Mouse (Mus musculus) testis, adult 2 months (tissue): ENCODE measurements at regions not wholly inside any gene's neighbourhood (a gene's known extent, or its start where the extent isn't known, plus 50 kb on each side); places are given as distances from the start of the nearest gene placed in this dataset.

Source experiments
- CTCF ChIP-seq: fragments of 200-500 bp; IDR thresholded peaks from 2 replicates; pipeline ENCODE4 v1.5.1; 2012; ENCODE audit warnings: low read depth, mild to moderate bottlenecking, inconsistent platforms, low read length, moderate library complexity; ENCODE audit not compliant: control insufficient read depth, insufficient read depth, insufficient replicate concordance
- POLR2A ChIP-seq: fragments of 200-500 bp; IDR thresholded peaks from 2 replicates; pipeline ENCODE4 v1.6.1; 2012; ENCODE audit warnings: low read depth, mild to moderate bottlenecking, inconsistent platforms, low read length, moderate library complexity; ENCODE audit not compliant: control insufficient read depth

DNA sequence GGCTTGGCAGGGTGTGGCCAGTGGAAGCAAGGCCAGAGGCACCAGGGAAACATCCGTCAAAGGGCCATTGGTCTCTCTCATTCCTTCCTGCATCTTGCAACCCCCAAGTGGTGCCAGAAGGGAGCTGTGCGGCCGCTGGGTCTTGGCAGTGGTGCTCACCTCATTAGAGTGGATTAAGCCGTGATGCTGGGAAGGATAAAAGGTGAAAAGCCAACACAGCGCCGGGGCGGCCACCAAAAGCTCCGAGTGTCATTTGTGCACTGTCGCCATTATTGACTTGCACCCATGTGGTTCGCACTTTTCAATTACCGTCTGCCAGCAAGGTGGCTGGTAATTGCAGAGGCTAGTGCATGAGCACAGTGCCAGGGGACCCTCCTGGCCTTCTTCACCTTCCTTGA, 158.7 kb upstream of the Irx1 start:
- TF ChIP-seq CTCF (no peak), POLR2A (no peak)
